Mouse (Mus musculus): ENCODE measurements around the gene Agpat2.

- TF ChIP-seq CTCF (IDR thresholded peaks at IDR 0.05; ENCODE audit: low read depth) (no peak), EP300 (IDR thresholded peaks at IDR 0.05; ENCODE audit: low read depth) (no peak)
Measured at GRCm38 (mm10) chr2:26582203-26582602, 22.0 kb downstream of the Agpat2 start.
